Mouse (Mus musculus) olfactory bulb, adult 2 months (tissue): ENCODE measurements at regions not wholly inside any gene's neighbourhood (a gene's known extent, or its start where the extent isn't known, plus 50 kb on each side); places are given as distances from the start of the nearest gene placed in this dataset.

Experiments used
- CTCF ChIP-seq: fragments of 200-500 bp; IDR thresholded peaks from 2 replicates; pipeline ENCODE4 v1.5.1; 2012; ENCODE audit warnings: low read depth, mild to moderate bottlenecking, low read length, moderate library complexity; ENCODE audit not compliant: insufficient read depth
- POLR2A ChIP-seq: fragments of 200-500 bp; IDR thresholded peaks from 2 replicates; pipeline ENCODE4 v1.6.1; 2012; ENCODE audit warnings: mild to moderate bottlenecking, low read depth, low read length, moderate library complexity; ENCODE audit not compliant: insufficient read depth

DNA sequence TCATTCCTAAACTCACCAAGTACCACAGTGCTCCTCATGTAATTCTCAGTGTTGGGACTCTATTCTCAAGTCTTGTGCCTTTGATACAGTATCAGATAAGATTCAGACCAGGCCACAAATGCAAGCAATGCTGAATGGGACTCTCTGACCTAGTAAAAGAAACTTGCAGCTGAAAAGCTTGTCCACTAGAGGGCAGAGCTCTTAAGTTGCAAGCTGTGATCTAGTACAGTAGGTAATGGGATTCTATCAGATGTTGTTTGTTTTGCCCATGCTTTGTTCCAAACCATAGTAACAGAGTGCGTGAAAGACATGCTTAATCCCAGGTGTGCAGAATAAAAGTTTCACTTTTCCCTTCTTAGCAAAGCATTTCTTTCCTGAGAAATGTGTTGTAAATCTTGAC lies 383.2 kb upstream of the Chrm2 start:
- TF ChIP-seq POLR2A: no peak
- TF ChIP-seq CTCF: no peak
